Mouse (Mus musculus) cerebellum, adult 18-20 months (tissue): Measurements from ENCODE around the gene Lrrk1.

Experiments
- DNase-seq, 2 experiments: peaks; one replicate each; pipeline ENCODE4 v3.0.0; 2021

Lrrk1 gene

DNA sequence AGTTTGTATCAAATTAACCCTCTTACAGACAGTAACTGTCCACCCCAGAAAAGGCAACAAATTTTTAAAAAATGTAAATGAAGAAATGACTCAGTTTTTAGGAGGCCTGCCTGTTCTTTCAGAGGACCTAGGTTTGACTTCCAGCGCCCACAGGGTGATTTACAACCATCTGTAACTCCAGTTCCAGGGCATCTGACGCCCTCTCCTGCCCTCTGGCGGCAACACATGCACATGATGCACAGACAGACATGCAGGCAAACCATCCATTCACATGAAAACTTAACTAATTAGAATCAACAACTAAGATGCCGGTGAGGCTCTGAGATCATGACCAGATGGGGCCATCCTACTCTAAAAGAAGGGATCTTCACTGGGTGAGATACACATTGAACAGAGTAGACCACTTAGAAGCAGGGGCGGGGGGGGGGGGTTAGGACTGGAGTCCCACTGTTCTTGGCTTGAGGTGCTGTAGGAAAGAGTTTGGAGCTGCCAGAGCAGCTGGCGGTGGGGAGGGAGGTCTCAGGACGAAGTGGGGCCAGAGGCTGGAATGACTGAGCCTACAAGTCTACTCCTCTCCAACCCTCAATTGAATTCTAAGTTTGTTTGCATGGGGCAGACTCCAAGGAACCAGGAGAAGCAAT, 206.0 kb downstream of the Lrrk1 start:
- no peak for DNase-seq

DNA sequence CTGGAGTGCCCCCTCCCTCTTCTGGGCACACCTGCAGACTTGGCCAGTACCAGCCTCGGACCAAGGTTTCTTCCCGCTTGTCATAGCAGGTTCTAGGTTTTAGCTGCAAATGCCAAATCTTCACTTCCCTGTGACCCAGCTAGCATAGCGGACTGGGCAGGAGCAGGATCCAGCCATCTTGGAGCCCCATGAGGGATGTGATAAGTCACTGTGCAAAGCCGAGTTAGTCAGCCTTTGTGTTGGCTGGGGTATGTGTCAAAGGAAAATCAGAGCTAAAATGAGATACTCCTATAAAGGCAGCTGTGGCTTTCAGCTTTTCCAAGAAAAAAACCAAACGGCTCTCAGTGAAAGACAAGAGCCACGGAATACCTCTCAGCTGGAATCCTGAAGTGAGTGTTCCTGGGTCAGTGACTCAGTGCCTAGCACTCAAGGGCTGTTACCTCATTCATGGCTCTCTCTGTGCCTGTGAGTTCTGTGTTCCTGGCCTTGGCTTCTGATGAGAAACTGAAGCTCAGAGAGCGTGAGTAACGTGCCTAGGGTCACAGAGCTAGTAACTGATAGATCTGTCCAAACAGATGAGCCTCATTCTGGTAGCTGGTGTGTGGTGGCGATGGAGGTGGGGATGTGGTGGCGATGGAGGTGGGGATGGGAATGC, 207.3 kb downstream of the Lrrk1 start:
- DNase-seq: no peak

DNA sequence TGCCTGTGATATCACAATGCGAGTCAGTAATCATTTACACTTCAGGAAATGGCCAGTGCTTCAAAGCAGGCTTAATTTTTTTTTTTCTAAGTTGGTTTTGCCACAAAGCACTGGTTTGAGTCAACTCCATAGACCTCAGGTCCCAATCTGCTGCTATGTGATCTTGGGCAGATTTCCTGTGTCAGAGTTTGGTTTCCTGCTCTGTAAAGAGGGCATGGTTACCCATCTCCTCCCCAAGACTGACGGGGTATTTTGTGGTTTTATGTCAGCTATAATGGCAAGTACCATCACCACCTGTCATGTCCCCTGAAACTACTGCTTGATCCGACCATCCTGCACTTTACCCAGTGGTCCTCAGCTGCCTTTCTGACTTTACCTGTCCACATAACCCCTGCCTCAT, 207.9 kb downstream of the Lrrk1 start:
- no peak for DNase-seq

DNA sequence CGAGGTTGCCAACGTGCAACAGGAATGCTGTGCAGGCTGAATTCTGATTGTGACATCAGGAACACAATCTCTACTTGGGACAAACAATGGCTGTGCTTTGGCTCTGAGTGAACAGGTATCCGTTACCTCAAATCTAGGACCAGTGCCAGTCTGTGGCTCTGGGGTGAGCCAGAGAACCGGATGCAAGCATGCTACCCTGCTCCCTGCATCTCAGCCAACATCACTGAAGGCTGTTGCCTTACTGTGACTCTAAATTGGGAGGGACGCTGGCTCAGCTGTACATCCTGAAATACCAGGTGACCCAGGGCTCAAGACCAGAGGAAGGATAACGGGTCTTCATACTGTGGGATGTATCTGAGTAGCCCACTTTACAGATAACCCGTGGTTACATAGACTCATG, 208.4 kb downstream of the Lrrk1 start:
- no peak for DNase-seq

DNA sequence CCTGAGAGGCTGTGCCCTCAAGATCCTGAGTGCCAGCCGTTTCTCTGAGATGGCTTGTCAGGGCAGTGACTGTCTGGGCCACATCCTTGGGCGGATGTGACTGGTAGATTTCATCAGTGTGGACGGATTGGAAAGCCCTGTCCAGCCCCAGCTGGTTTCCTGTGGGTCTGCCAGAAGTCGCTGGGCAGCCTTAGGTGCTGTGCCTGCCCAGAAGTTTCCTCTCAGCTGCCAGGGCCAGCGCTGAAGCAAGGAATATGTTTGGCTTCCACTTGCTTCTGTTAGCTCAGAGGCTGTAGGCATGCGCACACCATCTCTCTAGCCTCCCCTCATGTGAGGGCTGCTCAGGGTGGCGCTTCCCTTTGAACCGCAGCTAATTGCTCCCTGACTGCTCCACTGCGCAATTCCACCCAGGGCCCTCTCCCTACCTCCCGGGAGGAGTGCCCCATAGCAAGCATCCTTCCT, 209.0 kb downstream of the Lrrk1 start:
- no peak for DNase-seq

DNA sequence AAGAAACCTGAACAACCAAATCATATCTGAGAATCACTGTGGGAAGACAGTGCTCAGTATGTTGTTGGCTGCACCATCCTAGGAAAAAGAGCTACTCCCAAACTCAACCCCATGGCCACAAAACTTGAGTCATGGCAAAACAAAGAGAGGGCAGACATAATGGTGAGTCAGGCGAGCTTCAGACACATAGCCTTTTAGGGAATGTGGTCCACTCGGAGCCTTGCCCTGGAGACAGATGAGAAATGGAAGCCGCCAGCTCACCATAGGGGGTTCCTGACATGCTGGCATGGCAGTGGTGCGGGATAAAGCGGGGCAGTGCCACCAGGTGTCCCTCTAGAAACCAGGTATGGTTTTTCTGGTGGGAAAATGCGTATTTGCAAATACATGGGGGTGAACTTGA, 210.0 kb downstream of the Lrrk1 start:
- no peak for DNase-seq

DNA sequence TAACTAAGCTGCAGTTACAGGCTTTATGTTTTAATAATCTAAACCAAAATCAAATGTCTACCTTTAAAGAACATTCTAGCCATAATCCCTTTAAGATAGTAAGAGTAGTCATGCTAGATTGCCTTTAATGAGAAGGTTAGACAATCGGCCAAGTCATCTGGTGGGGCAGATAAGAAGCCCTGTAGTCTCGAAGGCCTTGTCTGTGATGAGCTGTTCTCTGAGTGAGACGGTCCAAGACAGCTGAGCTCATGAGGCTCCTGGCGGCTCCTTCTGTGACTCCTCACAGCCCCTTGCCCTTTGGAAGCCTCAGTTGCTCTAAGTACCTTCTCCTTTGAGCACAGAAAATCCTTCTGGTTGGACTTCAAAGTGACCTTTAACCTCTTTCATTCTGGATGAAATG, 211.2 kb downstream of the Lrrk1 start:
- DNase-seq: no peak
